Mouse (Mus musculus) retina, adult 2 months (tissue): Measurements from ENCODE around the gene Trex2.
A peak's percentile ranks its signal among the peaks of the same experiment; 100 is the strongest.
"Not testable (repeated sequence)": the region's sequence is repeated elsewhere in the genome, so short reads cannot be mapped to it uniquely, and the experiment has no call there.

Experiments used
- DNase-seq: peaks from one replicate; pipeline ENCODE4 v3.0.0-alpha.2; 2012; ENCODE audit warnings: low read depth, low spot score

The Trex2 gene

DNA sequence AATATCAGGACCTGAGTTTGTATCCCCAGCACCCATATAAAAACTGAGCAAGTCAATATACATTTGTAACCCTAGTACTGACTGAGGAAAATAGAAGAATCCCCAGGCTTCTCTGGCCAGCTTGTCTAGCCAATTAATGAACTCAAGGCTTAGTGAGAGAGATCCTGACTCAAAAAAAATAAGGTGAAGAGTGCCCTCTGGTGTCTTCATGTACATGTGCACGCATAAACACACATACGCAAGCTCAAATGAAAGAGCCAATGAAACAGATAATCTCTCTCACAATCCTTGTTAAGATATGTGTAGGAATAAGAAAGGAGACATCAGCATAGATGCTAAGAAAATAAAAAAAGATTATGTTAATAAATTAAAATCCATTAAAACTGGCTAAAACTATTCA is 5.1 kb downstream of the Trex2 start:
- peak; percentile 4 for DNase-seq

GRCm38 (mm10) chrX:73412767-73413166 is 22.4 kb downstream of the Trex2 start:
- no peak for DNase-seq

GRCm38 (mm10) chrX:73410880-73411517 is 24.1 kb downstream of the Trex2 start, which contains the start of gene Zfp92:
Gene Zfp92 (plus strand): TSS chrX:73411096.
- DNase-seq, result no peak

DNA sequence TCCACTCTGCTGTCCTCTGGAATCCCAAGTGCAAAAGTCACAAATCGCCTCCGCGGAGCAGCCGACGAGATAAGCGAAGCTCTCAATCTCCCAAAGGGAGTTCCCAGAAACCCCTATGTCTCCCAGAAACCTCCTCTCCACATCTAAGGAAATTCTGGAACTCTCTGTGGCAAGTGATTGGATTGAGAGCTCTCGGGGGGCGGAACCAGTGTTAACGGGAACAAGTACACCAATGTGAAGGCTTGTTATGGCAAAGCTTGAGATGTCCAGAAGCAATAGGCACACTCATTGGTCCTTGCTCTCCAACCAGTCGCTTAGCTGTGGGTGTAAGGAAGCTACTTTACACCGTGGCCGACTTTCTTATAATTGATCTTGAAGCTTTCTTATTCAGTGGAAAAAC is 33.5 kb downstream of the Trex2 start:
- no peak for DNase-seq

- DNase-seq, result no peak
Observed at GRCm38 (mm10) chrX:73400951-73401350, 34.2 kb downstream of the Trex2 start.

DNA sequence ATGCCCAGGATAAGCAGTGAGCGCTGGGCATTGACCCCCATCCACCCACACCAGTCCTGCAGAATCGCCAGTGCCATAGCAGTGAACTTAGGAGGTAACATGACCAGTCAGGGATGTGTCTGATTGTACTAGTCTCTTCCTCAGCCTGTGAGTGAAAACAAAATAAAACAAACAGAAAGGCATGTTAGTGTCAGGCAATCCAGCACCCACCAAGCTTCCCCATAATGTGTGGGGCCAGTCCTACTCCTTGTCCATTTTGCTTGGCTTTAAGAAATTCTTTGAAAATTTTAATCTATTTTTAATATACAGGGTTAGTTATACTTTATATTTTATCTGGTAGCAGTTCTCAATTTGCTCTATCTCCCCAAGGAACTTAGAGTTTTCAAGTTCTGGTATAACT is 36.5 kb downstream of the Trex2 start, which contains the start of gene Gm18336:
Gene Gm18336 (minus strand): TSS at position 101 of the 400 bp plus-strand sequence.
- DNase-seq, result not testable (repeated sequence)

DNA sequence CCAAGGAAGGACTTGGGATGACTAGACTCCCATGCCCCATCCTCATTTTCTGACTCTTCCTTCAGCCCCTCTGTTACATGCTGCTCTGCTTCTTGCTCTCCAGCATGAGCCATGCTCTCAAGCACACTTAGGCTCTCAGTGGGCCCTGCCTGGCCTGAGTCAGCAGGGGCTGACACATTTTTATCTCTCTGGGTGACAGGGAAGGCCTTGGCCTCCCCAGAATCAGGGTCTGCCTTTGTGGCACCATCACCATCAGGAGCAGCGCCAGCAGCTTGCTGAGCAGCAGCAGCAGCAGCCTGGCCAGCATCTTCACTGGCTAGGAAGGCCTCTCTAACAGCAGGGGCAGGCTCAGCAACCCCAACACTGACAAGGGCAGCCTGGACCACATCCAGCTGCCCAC is 38.7 kb downstream of the Trex2 start:
- DNase-seq, result no peak

DNA sequence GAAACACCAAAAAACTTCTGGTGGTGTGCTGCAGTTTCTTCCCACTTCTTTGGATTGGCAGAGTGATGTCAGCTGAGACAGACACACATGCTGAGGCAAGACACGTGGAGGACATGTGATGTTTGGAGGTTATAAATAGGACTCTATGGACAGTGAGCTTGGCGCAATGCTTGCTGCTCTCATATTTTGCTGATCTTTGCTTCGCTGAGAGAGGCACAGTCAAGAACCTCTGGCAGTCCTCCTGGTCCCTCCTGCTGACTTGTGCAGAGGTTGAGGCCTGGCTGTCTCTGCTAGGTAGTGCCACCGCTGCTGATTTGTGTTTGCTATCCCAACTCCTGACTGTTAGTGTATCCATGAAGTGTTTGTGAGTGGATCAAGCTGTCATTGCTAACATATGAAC is 43.7 kb downstream of the Trex2 start:
- DNase-seq, result no peak

DNA sequence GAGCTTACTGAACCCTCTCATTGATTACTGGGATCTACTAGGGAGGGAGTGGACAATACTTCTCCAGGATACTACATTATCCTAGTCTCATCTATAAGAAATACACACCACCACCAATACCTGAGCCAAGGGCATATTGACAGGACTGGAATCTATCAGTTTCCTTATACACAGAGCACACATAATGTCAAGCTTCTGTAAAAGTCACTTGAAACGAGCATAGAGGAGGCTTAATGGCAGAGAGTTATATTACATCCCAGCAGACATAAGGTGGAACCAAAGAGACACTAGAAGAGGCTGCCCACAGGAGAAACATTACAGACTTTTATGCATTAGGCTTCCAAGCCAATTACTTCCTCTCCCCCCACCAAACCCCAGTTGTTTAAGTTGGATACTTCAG is 50.2 kb downstream of the Trex2 start:
- no peak for DNase-seq

DNA sequence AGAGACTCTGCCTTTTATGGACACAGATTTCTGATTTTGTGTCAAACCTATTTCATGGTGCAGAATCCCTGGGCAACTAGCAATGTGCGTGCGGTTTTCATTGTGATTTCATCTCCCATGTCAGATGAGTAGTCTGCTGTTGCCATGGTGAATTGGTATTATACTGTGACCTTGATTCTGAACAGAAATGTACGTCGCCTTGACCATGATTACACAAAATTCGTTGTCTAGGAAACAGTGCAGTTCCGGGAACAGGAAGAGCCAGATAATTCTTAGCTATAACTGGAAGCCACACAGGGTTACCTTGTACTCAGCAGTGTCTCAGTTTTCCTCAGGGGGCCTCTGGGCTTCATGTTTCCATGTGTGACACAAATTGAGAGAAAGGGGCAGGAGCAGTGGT is 50.7 kb downstream of the Trex2 start:
- DNase-seq, result no peak
